Mouse (Mus musculus): Measurements from ENCODE around the gene Trmt44. TPM values are rescaled to one million over a fixed set of nuclear protein-coding genes. Genes with fewer than 3 reads are reported as not detected.

Gene Trmt44
- total and polyA plus RNA-seq, 3 experiments, result 6.5 to 7.9 (median 7.5) TPM

DNA sequence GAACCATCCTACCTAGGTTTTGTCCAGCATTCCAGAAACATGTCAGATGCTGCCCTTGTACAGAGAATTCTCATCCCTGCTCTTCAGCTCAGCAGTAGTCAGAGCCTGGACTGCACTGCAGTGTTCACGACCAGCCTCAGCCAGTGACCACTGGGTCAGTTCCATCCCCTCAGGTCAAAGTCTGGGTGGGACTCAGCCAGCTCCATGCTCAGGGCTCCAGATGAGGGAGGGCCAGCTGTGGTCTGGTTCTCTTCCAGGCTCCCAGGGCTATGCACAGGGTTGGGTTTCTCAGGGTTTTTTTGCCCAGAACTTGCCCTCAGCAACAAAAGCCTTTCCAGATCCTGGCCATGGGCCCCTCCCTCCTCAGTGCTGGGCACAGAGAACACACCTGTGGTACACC is 37.4 kb downstream of the Trmt44 start:
- no peaks in the 10 kb centered on the region; a peak in 1 of 4 replicates for H3K4me1 ChIP-seq (ENCODE audit: control insufficient read depth in 1 of 2, insufficient read depth in 2 of 2)
- H3K36me3 ChIP-seq (replicated peaks in 1 of 2; ENCODE audit: control insufficient read depth in 1 of 2, insufficient read depth in 1 of 2, low read length in 1 of 2), result no peaks in the 10 kb centered on the region
- no peak overlapping the region for H3K4me2 ChIP-seq (ENCODE audit: insufficient read depth, low read depth, poor library complexity, severe bottlenecking)
- TF ChIP-seq MEF2A (IDR thresholded peaks at IDR 0.05; ENCODE audit: borderline replicate concordance, low read depth, low read length) (no peak), USF1 (IDR thresholded peaks at IDR 0.05; ENCODE audit: low read depth, low read length) (no peak), TBP (conservative IDR thresholded peaks at IDR 0.05; ENCODE audit: low read depth, low read length) (no peak), PAX5 (IDR thresholded peaks at IDR 0.05; ENCODE audit: low read length) (no peak), MAX (IDR thresholded peaks at IDR 0.05; ENCODE audit: low read length) (no peak), CHD2 (IDR thresholded peaks at IDR 0.05; ENCODE audit: low read length) (no peak), ZKSCAN1 (IDR thresholded peaks at IDR 0.05; ENCODE audit: borderline replicate concordance, low read depth, low read length) (no peak), MAZ (IDR thresholded peaks at IDR 0.05; ENCODE audit: low read depth, low read length) (no peak), E2F4 (IDR thresholded peaks at IDR 0.05; ENCODE audit: insufficient replicate concordance, low read depth, low read length) (no peak), CHD1 (IDR thresholded peaks at IDR 0.05; ENCODE audit: low read depth, low read length) (no peak), SMC3 (IDR thresholded peaks at IDR 0.05; ENCODE audit: low read depth, low read length) (no peak), BHLHE40 (IDR thresholded peaks at IDR 0.05; ENCODE audit: low read depth, low read length) (no peak), GABPA (IDR thresholded peaks at IDR 0.05; ENCODE audit: insufficient replicate concordance, low read depth, low read length) (no peak), HCFC1 (IDR thresholded peaks at IDR 0.05; ENCODE audit: low read depth, low read length) (no peak), CTCF (conservative IDR thresholded peaks at IDR 0.05 in 1 of 2, IDR thresholded peaks at IDR 0.05 in 1 of 2; ENCODE audit: low read depth in 2 of 2, low read length in 2 of 2) (no peak)
- H3K4me3 ChIP-seq (replicated peaks in 1 of 3; ENCODE audit: low read depth in 2 of 3, low read length in 2 of 3, poor library complexity in 1 of 3), result no peak overlapping the region
- no peaks in the 10 kb centered on the region for H3K79me2 ChIP-seq (replicated peaks; ENCODE audit: control insufficient read depth, extremely low read depth, insufficient read depth, poor library complexity, severe bottlenecking)
- dilution Hi-C loops (cut with MboI; ENCODE audit: extremely low pct_ligation_motif_present, extremely low pct_unique_long_range_greater_than_20kb, low sequenced_read_pairs) (no loop called here), in situ Hi-C loops (cut with MboI; ENCODE audit: low pct_ligation_motif_present, low pct_unique_long_range_greater_than_20kb, low sequenced_read_pairs) (no loop called here)
- peaks cover 66% of the 10 kb centered on the region for H3K27me3 ChIP-seq (replicated peaks)
- H3K9ac ChIP-seq (ENCODE audit: insufficient read depth, low read depth), result no peak overlapping the region
- no peak for DNase-seq (ENCODE audit: extremely low read depth)
- no peak overlapping the region for H3K27ac ChIP-seq (ENCODE audit: insufficient read depth, low read depth)
- H3K9me3 ChIP-seq (replicated peaks; ENCODE audit: low read length), result peaks cover 6% of the 10 kb centered on the region

DNA sequence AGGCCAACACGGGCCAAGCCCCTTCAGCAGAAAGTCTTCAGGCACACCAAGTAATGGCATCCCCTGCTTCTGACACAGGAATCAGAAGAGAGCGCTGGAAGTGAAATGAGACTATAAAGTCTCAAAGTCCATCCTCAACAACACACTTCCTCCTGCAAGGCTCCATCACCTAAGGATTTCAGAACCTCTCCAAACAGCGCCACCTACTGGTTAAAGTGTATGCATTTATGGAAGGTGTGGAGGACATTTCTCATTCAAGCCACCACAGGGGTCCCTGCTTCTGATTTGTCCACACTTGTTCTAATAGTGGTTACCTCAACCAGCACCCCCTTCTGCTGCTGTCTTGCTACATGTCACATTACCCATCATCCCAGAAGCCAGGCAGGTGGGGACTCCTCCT is 38.6 kb downstream of the Trmt44 start:
- peak; percentile 24 for DNase-seq (ENCODE audit: extremely low read depth)
- TF ChIP-seq CTCF (conservative IDR thresholded peaks at IDR 0.05 in 1 of 2, IDR thresholded peaks at IDR 0.05 in 1 of 2; ENCODE audit: low read depth in 2 of 2, low read length in 2 of 2) (peak; percentile 53; a peak in 3 of 4 replicates), NRF1 (IDR thresholded peaks at IDR 0.05; ENCODE audit: low read depth, low read length) (no peak)

More for the DNA sequence above, 38.6 kb downstream of the Trmt44 start:
- Histone ChIP-seq H3K4me2 (ENCODE audit: insufficient read depth, low read depth, poor library complexity, severe bottlenecking) (no peak overlapping the region), H3K9me3 (replicated peaks; ENCODE audit: low read length) (peaks cover 6% of the 10 kb centered on the region), H3K36me3 (replicated peaks in 1 of 2; ENCODE audit: control insufficient read depth in 1 of 2, insufficient read depth in 1 of 2, low read length in 1 of 2) (no peaks in the 10 kb centered on the region), H3K9ac (ENCODE audit: insufficient read depth, low read depth) (no peak overlapping the region), H3K4me3 (replicated peaks in 1 of 3; ENCODE audit: low read depth in 2 of 3, low read length in 2 of 3, poor library complexity in 1 of 3) (no peak overlapping the region), H3K27me3 (replicated peaks) (peaks cover 64% of the 10 kb centered on the region), H3K79me2 (replicated peaks; ENCODE audit: control insufficient read depth, extremely low read depth, insufficient read depth, poor library complexity, severe bottlenecking) (no peaks in the 10 kb centered on the region), H3K27ac (ENCODE audit: insufficient read depth, low read depth) (no peak overlapping the region), H3K4me1 (ENCODE audit: control insufficient read depth in 1 of 2, insufficient read depth in 2 of 2) (no peaks in the 10 kb centered on the region; a peak in 1 of 4 replicates)
- dilution Hi-C loops (cut with MboI; ENCODE audit: extremely low pct_ligation_motif_present, extremely low pct_unique_long_range_greater_than_20kb, low sequenced_read_pairs), result no loop called here
- in situ Hi-C loops (cut with MboI; ENCODE audit: low pct_ligation_motif_present, low pct_unique_long_range_greater_than_20kb, low sequenced_read_pairs), result no loop called here
